In the genomic region with DNA sequence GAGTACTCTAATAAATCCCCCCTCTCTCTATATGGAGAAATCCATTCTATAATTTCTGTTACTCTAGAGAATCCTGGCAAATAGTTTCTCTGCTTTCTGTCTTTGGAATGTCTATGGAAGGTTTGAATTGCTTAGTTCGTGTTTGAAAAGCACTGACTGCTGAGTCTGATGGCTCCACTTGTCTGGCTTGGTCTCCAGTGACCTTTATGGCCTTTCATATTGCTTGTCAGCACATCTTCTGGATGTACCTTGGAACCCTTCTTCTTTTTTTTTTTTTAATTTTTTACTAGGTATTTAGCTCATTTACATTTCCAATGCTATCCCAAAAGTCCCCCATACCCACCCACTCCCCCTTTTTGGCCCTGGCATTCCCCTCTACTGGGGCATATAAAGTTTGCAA, we compare ENCODE assay signal across 32 mouse cellular contexts. TPM values are rescaled to one million over a fixed set of nuclear protein-coding genes. Genes with fewer than 3 reads are reported as not detected.
DNase-seq lines count a peak whose midpoint lies in the region; ATAC-seq and TF ChIP-seq lines count a peak whose summit lies in the region.
"Not testable (repeated sequence)": the region's sequence is repeated elsewhere in the genome, so short reads cannot be mapped to it uniquely, and the experiment has no call there.
"Had no signal": no experiment of that assay in that cellular context is flagged by ENCODE, and none has a peak within 500 bp of the region (broad histone marks: within the 10 kb centered on the region; RNA-seq: fewer than 3 reads in every experiment).

No protein-coding gene starts in this region.

- H3K9ac ChIP-seq in CH12.LX (ENCODE audit: insufficient read depth, low read depth); hindbrain, embryonic 16.5 days (ENCODE audit: low read depth, low read length); kidney, embryonic 16.5 days (replicated peaks; ENCODE audit: low read length); midbrain, embryonic 14.5 days (replicated peaks; ENCODE audit: low read length); neural tube, embryonic 13.5 days: not testable (repeated sequence)

- not testable (repeated sequence) for H3K27ac ChIP-seq in CH12.LX (ENCODE audit: insufficient read depth, low read depth); heart, embryonic 10.5 days; hindbrain, embryonic 16.5 days (ENCODE audit: low read depth, low read length); kidney, embryonic 16.5 days (ENCODE audit: low read length); midbrain, embryonic 14.5 days (replicated peaks; ENCODE audit: low read depth, low read length); neural tube, embryonic 13.5 days (replicated peaks)

- dilution Hi-C loops in CH12.LX (cut with MboI; ENCODE audit: extremely low pct_ligation_motif_present, extremely low pct_unique_long_range_greater_than_20kb, low sequenced_read_pairs), result not testable (repeated sequence)

- H3K4me1 ChIP-seq in CH12.LX (ENCODE audit: control insufficient read depth in 1 of 2, insufficient read depth in 2 of 2), result peaks cover 5 to 22% of the 10 kb centered on the region in 2 experiments; a peak in 3 of 4 replicates
- H3K4me1 ChIP-seq in heart, embryonic 10.5 days; hindbrain, embryonic 16.5 days (ENCODE audit: control insufficient read depth, insufficient read depth, low read depth, low read length): not testable (repeated sequence)
- peaks cover 14% of the 10 kb centered on the region for H3K4me1 ChIP-seq in kidney, embryonic 16.5 days (ENCODE audit: insufficient read depth, low read length)
- H3K4me1 ChIP-seq in midbrain, embryonic 14.5 days (ENCODE audit: control insufficient read depth, insufficient read depth, low read length), result peaks cover 15% of the 10 kb centered on the region
- H3K4me1 ChIP-seq in neural tube, embryonic 13.5 days (replicated peaks), result peaks cover 19% of the 10 kb centered on the region

- H3K9me3 ChIP-seq in CH12.LX (replicated peaks; ENCODE audit: low read length); heart, embryonic 10.5 days; hindbrain, embryonic 16.5 days (ENCODE audit: control insufficient read depth, low read length); kidney, embryonic 16.5 days (ENCODE audit: low read length); midbrain, embryonic 14.5 days (ENCODE audit: control insufficient read depth, low read length); neural tube, embryonic 13.5 days: not testable (repeated sequence)

- H3K36me3 ChIP-seq in CH12.LX (replicated peaks in 1 of 2; ENCODE audit: control insufficient read depth in 1 of 2, insufficient read depth in 1 of 2, low read length in 1 of 2), result peaks cover 2 to 31% of the 10 kb centered on the region in 2 experiments
- H3K36me3 ChIP-seq in heart, embryonic 10.5 days; hindbrain, embryonic 16.5 days (ENCODE audit: control insufficient read depth, insufficient read depth, low read length); kidney, embryonic 16.5 days (ENCODE audit: insufficient read depth, low read length); midbrain, embryonic 14.5 days (ENCODE audit: control insufficient read depth, insufficient read depth, low read length): not testable (repeated sequence)
- H3K36me3 ChIP-seq in neural tube, embryonic 13.5 days, result peaks cover 20% of the 10 kb centered on the region; the same call in 1 of the 2 replicates

- TF ChIP-seq POLR2A in CH12.LX (IDR thresholded peaks at IDR 0.05; ENCODE audit: low read depth, low read length), result not testable (repeated sequence)

- not testable (repeated sequence) for DNase-seq in CH12.LX (ENCODE audit: extremely low read depth); heart, embryonic 10.5 days (ENCODE audit: low spot score); midbrain, embryonic 14.5 days
- DNase-seq in kidney, adult 11 months, result peak; percentile 58

- H3K4me3 ChIP-seq in CH12.LX (replicated peaks in 1 of 3; ENCODE audit: low read depth in 2 of 3, low read length in 2 of 3, poor library complexity in 1 of 3), result peak overlapping the region in 1 of 3 experiments; percentile 68
- 0 out of 2 replicates have a peak overlapping the region, but pooled peaks have one; percentile 84 for H3K4me3 ChIP-seq in heart, embryonic 10.5 days
- H3K4me3 ChIP-seq in hindbrain, embryonic 16.5 days (ENCODE audit: low read length); kidney, embryonic 16.5 days (ENCODE audit: low read length); midbrain, embryonic 14.5 days (replicated peaks; ENCODE audit: low read depth, low read length): not testable (repeated sequence)
- H3K4me3 ChIP-seq in neural tube, embryonic 13.5 days, result 0 out of 2 replicates have a peak overlapping the region, but pooled peaks have one; percentile 64

- not testable (repeated sequence) for TF ChIP-seq RAD21 in CH12.LX (IDR thresholded peaks at IDR 0.05; ENCODE audit: low read depth, low read length)

- H3K27me3 ChIP-seq in CH12.LX (replicated peaks); heart, embryonic 10.5 days (ENCODE audit: insufficient read depth, poor library complexity, severe bottlenecking); hindbrain, embryonic 16.5 days (replicated peaks; ENCODE audit: control insufficient read depth, insufficient read depth, low read length); kidney, embryonic 16.5 days (ENCODE audit: insufficient read depth, low read length); midbrain, embryonic 14.5 days (ENCODE audit: control insufficient read depth, insufficient read depth, low read length); neural tube, embryonic 13.5 days: not testable (repeated sequence)

- WGBS in heart, embryonic 10.5 days, result 90% methylated on average over 1 of the region's 1 CpGs
- 87% methylated on average over 1 of the region's 1 CpGs for WGBS in hindbrain, embryonic 16.5 days
- whole genome bisulfite sequencing in kidney, embryonic 16.5 days, result 78% methylated on average over 1 of the region's 1 CpGs
- WGBS in midbrain, embryonic 14.5 days, result 98% methylated on average over 1 of the region's 1 CpGs
- WGBS in neural tube, embryonic 13.5 days, result 94% methylated on average over 1 of the region's 1 CpGs

- TF ChIP-seq EP300 in CH12.LX (IDR thresholded peaks at IDR 0.05; ENCODE audit: low read length), result not testable (repeated sequence)

- in situ Hi-C loops in CH12.LX (cut with MboI; ENCODE audit: low pct_ligation_motif_present, low pct_unique_long_range_greater_than_20kb, low sequenced_read_pairs), result not testable (repeated sequence)

- not testable (repeated sequence) for TF ChIP-seq CTCF in CH12.LX (conservative IDR thresholded peaks at IDR 0.05 in 1 of 2, IDR thresholded peaks at IDR 0.05 in 1 of 2; ENCODE audit: low read depth in 2 of 2, low read length in 2 of 2)

- H3K4me2 ChIP-seq in CH12.LX (ENCODE audit: insufficient read depth, low read depth, poor library complexity, severe bottlenecking), result peak overlapping the region; percentile 97
- H3K4me2 ChIP-seq in hindbrain, embryonic 16.5 days (ENCODE audit: low read length), result peak overlapping the region; percentile 54
- 0 out of 2 replicates have a peak overlapping the region, but pooled peaks have one; percentile 72 for H3K4me2 ChIP-seq in kidney, embryonic 16.5 days (replicated peaks; ENCODE audit: low read depth, low read length)
- H3K4me2 ChIP-seq in midbrain, embryonic 14.5 days (ENCODE audit: low read length), result peak overlapping the region; percentile 66; the same call in 1 of the 2 replicates
- H3K4me2 ChIP-seq in neural tube, embryonic 13.5 days, result peak overlapping the region; percentile 58

- not testable (repeated sequence) for ATAC-seq in hindbrain, embryonic 16.5 days; kidney, embryonic 16.5 days (ENCODE audit: low FRiP score, low TSS enrichment); midbrain, embryonic 14.5 days (ENCODE audit: low FRiP score, low TSS enrichment); neural tube, embryonic 13.5 days (ENCODE audit: low read depth)

- H3K79me2 ChIP-seq in CH12.LX (replicated peaks; ENCODE audit: control insufficient read depth, extremely low read depth, insufficient read depth, poor library complexity, severe bottlenecking), result peaks cover 27% of the 10 kb centered on the region

RNA-seq across cellular contexts. Expression of gene E130116L18Rik, which starts 1.4 kb away (rescaled TPM):
- not detected in 2 replicates for total RNA-seq in CH12.LX (2012; rRNA removed)
- not detected in 2 replicates for total RNA-seq in CH12.LX (2014; rRNA removed)
- polyA plus RNA-seq in CH12.LX (2012; ENCODE audit: insufficient read length, low read depth), result not detected in 2 replicates
- polyA plus RNA-seq in heart, embryonic 10.5 days (2016; fragmentation: Nextera tagmentation; extraction: Ambion mirVana), result not detected in 2 replicates
- not detected in 2 replicates for polyA plus RNA-seq in hindbrain, embryonic 16.5 days (2015; fragmentation: Nextera tagmentation; extraction: Ambion mirVana)
- polyA plus RNA-seq in kidney, embryonic 16.5 days (2015; fragmentation: Nextera tagmentation; extraction: Ambion mirVana), result not detected in 2 replicates
- polyA plus RNA-seq in midbrain, embryonic 14.5 days (2014; fragmentation: Nextera tagmentation; extraction: Ambion mirVana), result not detected in 2 replicates
- not detected in 2 replicates for polyA plus RNA-seq in neural tube, embryonic 13.5 days (2015; fragmentation: Nextera tagmentation; extraction: Ambion mirVana)
- total RNA-seq: adrenal gland, adult 8-10 months; adrenal gland, postnatal 4 days; G1E; gastrocnemius, adult 18-20 months; gastrocnemius, postnatal 25 days; heart, postnatal 36 days; layer of hippocampus, postnatal 36 days; left cerebral cortex, postnatal 4 days had no signal
- polyA plus RNA-seq: C2C12; forebrain, embryonic 15.5 days; frontal cortex, adult 2 months; G1E; heart, embryonic 11.5 days; heart, embryonic 16.5 days; kidney, embryonic 14.5 days; large intestine, adult 2 months; limb, embryonic 14.5 days; liver, postnatal 0 days; midbrain, embryonic 12.5 days; myocyte; neural tube, embryonic 14.5 days; small intestine, adult 2 months; stomach, embryonic 14.5 days had no signal

RNA-seq across cellular contexts. Expression of gene Galnt11, which starts 2.7 kb away (rescaled TPM):
- total RNA-seq in CH12.LX (2012; rRNA removed) (8.7 and 10.1 TPM in 2 replicates), CH12.LX (2014; rRNA removed) (11.1 and 12.9 TPM in 2 replicates)
- polyA plus RNA-seq in CH12.LX (2012; ENCODE audit: insufficient read length, low read depth), result 7.9 and 9.2 TPM in 2 replicates
- polyA plus RNA-seq in heart, embryonic 10.5 days (2016; fragmentation: Nextera tagmentation; extraction: Ambion mirVana), result 36.1 and 37.7 TPM in 2 replicates
- polyA plus RNA-seq in hindbrain, embryonic 16.5 days (2015; fragmentation: Nextera tagmentation; extraction: Ambion mirVana), result 60.2 and 63.3 TPM in 2 replicates
- 107 and 123 TPM in 2 replicates for polyA plus RNA-seq in kidney, embryonic 16.5 days (2015; fragmentation: Nextera tagmentation; extraction: Ambion mirVana)
- 42.5 and 50.0 TPM in 2 replicates for polyA plus RNA-seq in midbrain, embryonic 14.5 days (2014; fragmentation: Nextera tagmentation; extraction: Ambion mirVana)
- 49.4 and 52.6 TPM in 2 replicates for polyA plus RNA-seq in neural tube, embryonic 13.5 days (2015; fragmentation: Nextera tagmentation; extraction: Ambion mirVana)
- polyA plus RNA-seq: G1E had no signal

RNA-seq across cellular contexts. Expression of gene Galntl5, which starts 43.1 kb away (rescaled TPM):
- not detected in 2 replicates for total RNA-seq in CH12.LX (2012; rRNA removed)
- total RNA-seq in CH12.LX (2014; rRNA removed), result not detected in 2 replicates
- not detected in 2 replicates for polyA plus RNA-seq in CH12.LX (2012; ENCODE audit: insufficient read length, low read depth)
- not detected in 2 replicates for polyA plus RNA-seq in heart, embryonic 10.5 days (2016; fragmentation: Nextera tagmentation; extraction: Ambion mirVana)
- polyA plus RNA-seq in hindbrain, embryonic 16.5 days (2015; fragmentation: Nextera tagmentation; extraction: Ambion mirVana), result not detected in 2 replicates
- polyA plus RNA-seq in kidney, embryonic 16.5 days (2015; fragmentation: Nextera tagmentation; extraction: Ambion mirVana), result not detected in 2 replicates
- not detected in 2 replicates for polyA plus RNA-seq in midbrain, embryonic 14.5 days (2014; fragmentation: Nextera tagmentation; extraction: Ambion mirVana)
- not detected in 2 replicates for polyA plus RNA-seq in neural tube, embryonic 13.5 days (2015; fragmentation: Nextera tagmentation; extraction: Ambion mirVana)
- total RNA-seq: adrenal gland, adult 8-10 months; adrenal gland, postnatal 4 days; G1E; gastrocnemius, adult 18-20 months; gastrocnemius, postnatal 25 days; heart, postnatal 36 days; layer of hippocampus, postnatal 36 days; left cerebral cortex, postnatal 4 days had no signal
- polyA plus RNA-seq: C2C12; embryonic facial prominence, embryonic 10.5 days; forebrain, embryonic 15.5 days; frontal cortex, adult 2 months; G1E; heart, embryonic 11.5 days; heart, embryonic 16.5 days; kidney, embryonic 14.5 days; large intestine, adult 2 months; limb, embryonic 14.5 days; liver, embryonic 12.5 days; liver, postnatal 0 days; lung, postnatal 0 days; midbrain, embryonic 12.5 days; myocyte; neural tube, embryonic 14.5 days; small intestine, adult 2 months; stomach, embryonic 14.5 days had no signal
